Mouse (Mus musculus): ENCODE results near the gene Nucb2.

Nucb2 gene

GRCm38 (mm10) chr7:116503879-116504817, at the start of gene Nucb2:
Gene Nucb2, plus strand, starts transcription at chr7:116504369.
- peak; percentile 96 for DNase-seq (ENCODE audit: low spot score)

GRCm38 (mm10) chr7:116456964-116457363, 47.2 kb upstream of the Nucb2 start:
- no peak for DNase-seq (ENCODE audit: low spot score)

GRCm38 (mm10) chr7:116457391-116457790, 46.8 kb upstream of the Nucb2 start:
- no peak for DNase-seq (ENCODE audit: low spot score)

GRCm38 (mm10) chr7:116458985-116459441, 45.2 kb upstream of the Nucb2 start:
- peak; percentile 56 for DNase-seq (ENCODE audit: low spot score)

GRCm38 (mm10) chr7:116462114-116462513, 42.1 kb upstream of the Nucb2 start:
- no peak for DNase-seq (ENCODE audit: low spot score)

- no peak for DNase-seq (ENCODE audit: low spot score)
Observed at GRCm38 (mm10) chr7:116475836-116476235, 28.3 kb upstream of the Nucb2 start.

GRCm38 (mm10) chr7:116476264-116476663, 27.9 kb upstream of the Nucb2 start:
- no peak for DNase-seq (ENCODE audit: low spot score)

- no peak for DNase-seq (ENCODE audit: low spot score)
Observed at GRCm38 (mm10) chr7:116483106-116483505, 21.1 kb upstream of the Nucb2 start.

GRCm38 (mm10) chr7:116483782-116484181, 20.4 kb upstream of the Nucb2 start:
- DNase-seq (ENCODE audit: low spot score): no peak

- DNase-seq (ENCODE audit: low spot score): peak; percentile 23
Observed at GRCm38 (mm10) chr7:116484213-116484612, 20.0 kb upstream of the Nucb2 start.

GRCm38 (mm10) chr7:116485062-116485601, 19.0 kb upstream of the Nucb2 start:
- DNase-seq (ENCODE audit: low spot score): no peak

GRCm38 (mm10) chr7:116491113-116491512, 13.1 kb upstream of the Nucb2 start:
- no peak for DNase-seq (ENCODE audit: low spot score)

- DNase-seq (ENCODE audit: low spot score): no peak
Observed at GRCm38 (mm10) chr7:116493267-116494003, 10.7 kb upstream of the Nucb2 start.

- no peak for DNase-seq (ENCODE audit: low spot score)
Observed at GRCm38 (mm10) chr7:116494618-116495017, 9.6 kb upstream of the Nucb2 start.

GRCm38 (mm10) chr7:116496760-116497159, 7.4 kb upstream of the Nucb2 start:
- no peak for DNase-seq (ENCODE audit: low spot score)

GRCm38 (mm10) chr7:116504818-116505170, 625 bp downstream of the Nucb2 start:
- DNase-seq (ENCODE audit: low spot score): peak; percentile 18

- DNase-seq (ENCODE audit: low spot score): peak; percentile 2
Observed at GRCm38 (mm10) chr7:116514030-116514429, 9.9 kb downstream of the Nucb2 start.

- no peak for DNase-seq (ENCODE audit: low spot score)
Observed at GRCm38 (mm10) chr7:116514546-116514945, 10.4 kb downstream of the Nucb2 start.

- DNase-seq (ENCODE audit: low spot score): no peak
Observed at GRCm38 (mm10) chr7:116515059-116515458, 10.9 kb downstream of the Nucb2 start.

GRCm38 (mm10) chr7:116515514-116516135, 11.5 kb downstream of the Nucb2 start:
- DNase-seq (ENCODE audit: low spot score): no peak

- no peak for DNase-seq (ENCODE audit: low spot score)
Observed at GRCm38 (mm10) chr7:116517240-116517639, 13.1 kb downstream of the Nucb2 start.

GRCm38 (mm10) chr7:116518155-116518554, 14.0 kb downstream of the Nucb2 start:
- DNase-seq (ENCODE audit: low spot score): no peak
